Mouse (Mus musculus) embryo, embryonic 11 days (tissue): ENCODE results near the gene Nlrx1.

Source experiments
- DNase-seq: peaks from one replicate; pipeline ENCODE4 v3.0.0-alpha.2; 2015

Gene Nlrx1

DNA sequence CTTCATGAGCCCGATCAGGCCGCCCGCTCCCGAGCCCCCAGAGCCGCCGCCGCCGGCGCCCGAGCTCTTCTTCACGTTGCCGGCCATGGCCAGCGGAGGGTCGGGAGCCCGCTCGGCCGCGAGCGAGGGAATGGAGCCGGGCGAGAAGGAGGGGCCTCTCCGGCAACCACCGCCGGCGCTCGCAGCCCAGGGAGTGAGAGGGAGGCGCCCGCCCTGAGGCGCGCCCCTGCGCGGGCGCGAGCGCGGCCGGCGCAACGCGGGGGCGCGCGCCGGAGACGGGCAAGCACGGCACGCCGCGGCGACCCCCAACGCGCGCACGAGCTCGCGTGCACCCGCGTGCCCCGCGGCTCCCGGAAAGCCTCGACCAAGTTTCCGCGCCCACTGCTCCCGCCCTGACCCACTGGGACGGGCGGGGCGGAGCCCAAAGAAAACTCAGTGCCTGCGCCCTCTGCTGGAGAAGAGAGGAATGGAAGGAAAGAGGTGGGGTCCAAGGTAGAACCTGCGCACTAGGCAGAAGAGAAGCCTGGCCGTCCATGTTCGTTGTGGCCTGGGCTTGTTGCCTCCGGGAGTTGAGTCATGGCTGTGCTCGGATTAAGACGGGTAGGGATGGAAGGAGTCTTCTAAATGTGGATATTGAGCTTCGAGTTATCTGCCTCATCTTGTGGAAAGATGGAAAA, 34.5 kb downstream of the Nlrx1 start, which contains the start of gene Cbl:
TSS of gene Cbl (minus strand) at position 248 of the 677 bp plus-strand sequence.
- peak; percentile 99 for DNase-seq

DNA sequence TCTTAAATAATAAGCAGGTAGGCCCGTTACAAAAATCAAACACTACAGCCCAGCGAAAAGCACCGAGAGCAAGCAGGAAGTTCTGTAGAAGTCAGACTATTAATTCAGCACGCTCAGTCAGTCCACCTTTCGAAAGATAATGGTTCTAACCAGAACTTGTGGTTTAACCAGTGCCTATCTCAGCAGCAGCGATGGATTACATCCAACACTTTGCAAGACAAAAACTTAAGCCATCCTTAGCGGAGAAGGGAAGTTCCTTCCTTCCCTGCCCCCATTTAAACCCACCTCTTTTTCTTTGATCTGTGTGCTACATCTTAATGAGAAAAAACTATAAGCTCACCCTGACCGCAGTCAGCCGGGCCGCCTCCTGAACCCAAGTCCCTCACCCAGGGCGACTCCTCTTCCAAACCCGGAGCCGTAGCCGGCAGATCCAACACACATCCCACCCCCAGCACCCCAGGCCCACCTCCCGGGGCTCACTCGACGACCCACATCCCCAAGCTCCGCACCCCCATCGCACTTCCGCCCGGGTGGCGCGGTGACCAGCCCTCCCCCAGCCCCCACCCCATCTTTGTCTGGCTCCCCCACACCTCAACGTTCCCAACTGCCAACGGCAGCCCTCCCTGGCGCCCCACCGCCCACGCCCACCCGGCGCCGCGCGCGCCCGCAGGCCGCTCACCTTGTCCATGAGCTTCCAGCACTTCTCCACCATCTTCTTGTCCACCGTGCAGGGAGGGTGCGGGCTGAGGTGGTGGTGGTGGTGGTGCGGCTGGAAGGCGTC, 35.2 kb downstream of the Nlrx1 start:
- no peak for DNase-seq

DNA sequence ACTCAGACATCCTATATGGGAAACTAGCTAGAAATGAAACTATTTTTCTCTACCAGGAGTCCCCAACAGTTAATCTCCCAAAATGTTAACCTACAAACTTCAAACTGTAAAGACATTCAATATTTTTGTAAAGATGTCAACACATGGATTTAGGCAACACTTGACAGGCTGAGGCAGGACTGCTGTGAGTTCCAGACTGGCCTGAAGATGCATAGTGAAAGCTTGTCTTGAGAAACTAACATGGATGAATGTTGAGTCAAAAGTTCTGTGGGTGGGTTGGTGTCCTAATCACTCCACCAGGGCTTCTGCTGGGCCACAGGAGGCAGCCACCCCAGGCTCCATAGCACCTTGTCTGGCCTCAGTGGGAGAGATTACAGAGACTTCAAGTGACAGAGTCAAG, 36.8 kb downstream of the Nlrx1 start:
- no peak for DNase-seq

DNA sequence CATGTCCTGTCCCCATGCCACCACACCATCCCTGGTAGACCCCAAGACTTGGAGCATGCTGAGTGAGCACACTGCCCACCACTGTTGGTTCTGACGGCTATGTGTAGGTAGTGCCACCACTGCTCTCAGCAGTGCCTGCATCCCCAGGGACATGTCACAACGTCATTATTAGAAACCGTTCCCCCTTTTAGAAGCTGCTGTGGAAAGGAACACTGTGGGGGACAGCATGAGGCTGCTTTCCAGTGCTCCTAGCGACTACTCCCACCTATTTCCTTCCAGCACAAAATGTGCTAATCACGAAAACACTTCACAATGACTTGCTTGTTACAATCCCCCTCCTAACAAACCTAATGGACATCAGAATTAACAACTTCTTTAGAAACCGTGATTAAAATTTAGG, 42.4 kb downstream of the Nlrx1 start:
- DNase-seq, result no peak

DNA sequence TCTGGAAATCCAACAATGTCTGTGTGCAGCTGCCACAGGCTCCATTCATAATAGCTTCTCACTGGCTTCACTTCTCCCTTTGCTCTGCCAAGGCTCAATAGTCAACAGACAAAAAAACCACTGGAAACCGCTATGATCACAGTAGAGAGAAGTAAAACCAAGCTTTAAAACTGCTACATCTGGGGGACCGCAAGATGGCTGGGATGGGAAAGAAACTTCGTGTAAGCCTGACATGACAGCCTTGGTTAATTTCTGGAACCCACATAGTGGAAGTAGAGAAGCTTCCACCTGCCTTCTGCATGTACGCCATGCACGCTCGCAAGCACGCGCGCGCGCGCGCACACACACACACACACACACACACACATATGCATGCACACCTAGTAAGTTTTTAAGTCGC, 54.9 kb downstream of the Nlrx1 start:
- no peak for DNase-seq

DNA sequence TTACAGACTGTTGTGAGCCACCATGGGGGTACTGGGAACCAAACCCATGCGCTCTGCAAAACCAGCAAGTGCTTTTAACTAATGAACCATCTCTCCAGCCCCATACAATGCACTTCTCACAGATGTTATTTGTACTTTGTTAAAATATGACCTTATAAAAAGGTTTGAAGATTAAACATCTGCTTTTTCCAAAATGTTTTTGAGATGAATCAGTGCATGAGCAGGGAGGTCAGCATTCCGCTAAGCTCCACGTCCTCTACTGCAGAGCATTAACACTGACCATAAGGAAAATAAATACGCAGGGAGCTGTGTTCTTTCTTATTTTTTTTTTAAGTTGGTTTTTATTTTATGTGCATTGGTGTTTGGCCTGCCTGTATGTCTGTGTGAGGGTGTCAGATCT, 56.0 kb downstream of the Nlrx1 start:
- DNase-seq, result no peak

DNA sequence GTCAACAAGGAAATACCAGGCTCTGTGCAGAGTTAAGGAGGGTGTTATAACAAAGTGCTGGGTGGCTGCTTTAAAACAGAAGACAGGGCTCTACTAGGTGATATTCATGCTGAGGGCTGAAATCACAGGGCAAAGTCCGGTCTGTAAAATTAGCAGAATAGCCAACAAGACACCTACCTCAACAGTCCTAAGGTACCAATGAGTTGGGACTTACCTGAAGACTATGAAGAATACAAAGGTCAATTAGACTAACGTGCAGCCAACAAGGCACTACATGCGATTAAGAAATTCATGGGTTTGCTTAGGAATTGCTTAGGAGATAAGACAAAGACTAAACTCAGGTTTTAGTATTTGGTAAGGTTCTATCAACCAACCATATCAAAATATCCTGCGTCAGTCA, 59.0 kb downstream of the Nlrx1 start:
- DNase-seq, result no peak

DNA sequence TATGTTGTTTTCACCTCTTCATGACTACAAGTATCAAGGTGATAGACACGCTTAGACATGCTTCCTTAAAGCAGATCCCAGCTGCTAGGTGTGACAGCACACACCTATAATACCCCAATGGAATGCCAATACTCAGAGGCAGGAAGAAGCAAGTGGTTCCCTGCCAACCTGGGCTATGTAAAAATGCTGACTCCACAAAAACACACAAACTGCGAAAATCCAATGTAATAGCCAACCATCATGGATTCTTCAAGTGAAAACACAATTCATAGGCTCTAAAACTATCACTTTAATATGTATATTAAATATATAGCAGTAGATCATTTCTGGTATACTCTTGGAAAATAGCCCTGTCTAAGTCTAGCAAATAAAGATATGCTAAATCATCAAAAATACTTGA, 60.6 kb downstream of the Nlrx1 start:
- DNase-seq, result no peak
